Comparison of ENCODE assay signal across 10 mouse cellular contexts in genomic region chr2:110186427-110186980, GRCm38 (mm10).
DNase-seq lines count a peak whose midpoint lies in the region; ATAC-seq and TF ChIP-seq lines count a peak whose summit lies in the region.
"Had no signal": no experiment of that assay in that cellular context is flagged by ENCODE, and none has a peak within 500 bp of the region (broad histone marks: within the 10 kb centered on the region; RNA-seq: fewer than 3 reads in every experiment).

No protein-coding gene starts in this region.

- peak overlapping the region; percentile 39; the same call in 1 of the 2 replicates for H3K27ac ChIP-seq in embryonic facial prominence, embryonic 15.5 days (replicated peaks)
- H3K27ac ChIP-seq in intestine, embryonic 14.5 days (ENCODE audit: low read depth), result peak overlapping the region; percentile 54; the same call in 1 of the 2 replicates
- no peak overlapping the region for H3K27ac ChIP-seq in thymus, adult 2 months (ENCODE audit: control insufficient read depth, insufficient read depth, low read length)
- H3K27ac ChIP-seq: lung, embryonic 15.5 days had no signal

- peaks cover 23% of the 10 kb centered on the region for H3K4me1 ChIP-seq in embryonic facial prominence, embryonic 15.5 days
- H3K4me1 ChIP-seq in intestine, embryonic 14.5 days (replicated peaks; ENCODE audit: control insufficient read depth, insufficient read depth, low read length), result peaks cover 28% of the 10 kb centered on the region
- no peaks in the 10 kb centered on the region for H3K4me1 ChIP-seq in thymus, adult 2 months (replicated peaks; ENCODE audit: control insufficient read depth, insufficient read depth, low read length)

- H3K9ac ChIP-seq in embryonic facial prominence, embryonic 15.5 days, result no peak overlapping the region
- no peak overlapping the region for H3K9ac ChIP-seq in intestine, embryonic 14.5 days (ENCODE audit: low read length)
- H3K9ac ChIP-seq: lung, embryonic 15.5 days had no signal

- no peak overlapping the region for H3K4me3 ChIP-seq in embryonic facial prominence, embryonic 15.5 days (replicated peaks)
- H3K4me3 ChIP-seq in intestine, embryonic 14.5 days (ENCODE audit: low read depth, low read length), result no peak overlapping the region
- H3K4me3 ChIP-seq in thymus, adult 2 months (ENCODE audit: control insufficient read depth, insufficient read depth, low read length), result no peak overlapping the region
- H3K4me3 ChIP-seq: lung, embryonic 15.5 days had no signal

- peak; percentile 52; the same call in 1 of the 2 replicates for ATAC-seq in embryonic facial prominence, embryonic 15.5 days (ENCODE audit: insufficient number of reproducible peaks, low FRiP score, low TSS enrichment, low read depth)
- peak; percentile 79 for ATAC-seq in intestine, embryonic 14.5 days (replicated peaks; ENCODE audit: low FRiP score, low TSS enrichment, low read depth)

- no peak for TF ChIP-seq CTCF in thymus, adult 2 months (IDR thresholded peaks at IDR 0.05; ENCODE audit: borderline replicate concordance, control insufficient read depth, extremely low read depth, insufficient read depth, low read length, poor library complexity)

- no peaks in the 10 kb centered on the region for H3K36me3 ChIP-seq in embryonic facial prominence, embryonic 15.5 days
- H3K36me3 ChIP-seq in intestine, embryonic 14.5 days (ENCODE audit: control insufficient read depth, insufficient read depth, low read length), result no peaks in the 10 kb centered on the region
- H3K36me3 ChIP-seq in thymus, adult 2 months (ENCODE audit: control insufficient read depth, insufficient read depth, low read length), result no peaks in the 10 kb centered on the region
- H3K36me3 ChIP-seq: lung, embryonic 15.5 days had no signal

- 35% methylated on average over 6 of the region's 6 CpGs for WGBS in embryonic facial prominence, embryonic 15.5 days
- WGBS in intestine, embryonic 14.5 days, result 34% methylated on average over 6 of the region's 6 CpGs
- WGBS in thymus, adult 2 months, result 41% methylated on average over 6 of the region's 6 CpGs

- peak; percentile 73 for DNase-seq in urinary bladder, postnatal 14 days (ENCODE audit: low spot score)
- no peak for DNase-seq in urinary bladder, postnatal 10 days (ENCODE audit: low spot score)
- peak; percentile 61 for DNase-seq in intestine, embryonic 14.5 days (ENCODE audit: low spot score)
- peak; percentile 39 for DNase-seq in yolk sac, embryonic 10.5 days (ENCODE audit: low spot score)
- no peak for DNase-seq in right cerebral cortex, postnatal 25 days
- DNase-seq in thymus, adult 2 months, result no peak
- no peak for DNase-seq in urinary bladder, postnatal 25 days (ENCODE audit: low spot score)
- DNase-seq: cerebellum, adult 9-11 months had no signal

- TF ChIP-seq POLR2A in thymus, adult 2 months (IDR thresholded peaks at IDR 0.05; ENCODE audit: control insufficient read depth, extremely low read depth, insufficient read depth, low read length, poor library complexity), result no peak

- no peaks in the 10 kb centered on the region for H3K9me3 ChIP-seq in embryonic facial prominence, embryonic 15.5 days (replicated peaks)
- no peaks in the 10 kb centered on the region for H3K9me3 ChIP-seq in intestine, embryonic 14.5 days (ENCODE audit: control insufficient read depth, low read length)
- H3K9me3 ChIP-seq: lung, embryonic 15.5 days had no signal

- H3K4me2 ChIP-seq in embryonic facial prominence, embryonic 15.5 days (replicated peaks), result no peak overlapping the region
- no peak overlapping the region for H3K4me2 ChIP-seq in intestine, embryonic 14.5 days (ENCODE audit: low read length)
- H3K4me2 ChIP-seq: lung, embryonic 15.5 days had no signal

- H3K27me3 ChIP-seq in embryonic facial prominence, embryonic 15.5 days, result no peaks in the 10 kb centered on the region
- H3K27me3 ChIP-seq in intestine, embryonic 14.5 days (replicated peaks; ENCODE audit: control insufficient read depth, insufficient read depth, low read length), result no peaks in the 10 kb centered on the region
- H3K27me3 ChIP-seq in thymus, adult 2 months (ENCODE audit: control insufficient read depth, insufficient read depth, low read length), result no peaks in the 10 kb centered on the region

Comparison
In these comparisons a context has a peak if more than half of its experiments do, and no peak if none do; other contexts are left out.
1. DNase-seq: peak in urinary bladder, postnatal 14 days (single experiment), intestine, embryonic 14.5 days (single experiment) and yolk sac, embryonic 10.5 days (single experiment); none in urinary bladder, postnatal 10 days (single experiment), right cerebral cortex, postnatal 25 days (single experiment), thymus, adult 2 months (single experiment) and urinary bladder, postnatal 25 days (single experiment).